Mouse (Mus musculus) inflammation-experienced regulatory T-cells, adult 6 months (primary cell): ENCODE results near the gene Spint2. TPM values are rescaled to one million over a fixed set of nuclear protein-coding genes. Genes with fewer than 3 reads are reported as not detected.
A peak's percentile ranks its signal among the peaks of the same experiment; 100 is the strongest.

Experiments
- ATAC-seq: one replicate; pipeline ENCODE4 v1.8.0; 2017
- polyA plus RNA-seq, 3 experiments: library from polyadenylated mRNA; unstranded; fragments of 100-300 nt; shearing (Covaris generic); gene quantifications; one replicate each; pipeline ENCODE4 v1.2.1; 2017

The Spint2 gene
- polyA plus RNA-seq, 3 experiments from 2014 or later, result 58.9 to 90.9 (median 63.6) TPM

GRCm38 (mm10) chr7:29279261-29279660, 2.5 kb downstream of the Spint2 start:
- ATAC-seq, result no peak

- no peak for ATAC-seq
Observed at GRCm38 (mm10) chr7:29277510-29277909, 4.2 kb downstream of the Spint2 start.

- ATAC-seq, result no peak
Observed at GRCm38 (mm10) chr7:29276715-29277114, 5.0 kb downstream of the Spint2 start.

- no peak for ATAC-seq
Observed at GRCm38 (mm10) chr7:29271687-29272465, 9.8 kb downstream of the Spint2 start.

- ATAC-seq, result no peak
Observed at GRCm38 (mm10) chr7:29270445-29270844, 11.3 kb downstream of the Spint2 start.

- no peak for ATAC-seq
Observed at GRCm38 (mm10) chr7:29266931-29267330, 14.8 kb downstream of the Spint2 start.

- no peak for ATAC-seq
Observed at GRCm38 (mm10) chr7:29265636-29266035, 16.1 kb downstream of the Spint2 start.

GRCm38 (mm10) chr7:29263831-29264230, 17.9 kb downstream of the Spint2 start:
- ATAC-seq, result no peak

- no peak for ATAC-seq
Observed at GRCm38 (mm10) chr7:29262151-29262550, 19.6 kb downstream of the Spint2 start.

- ATAC-seq, result no peak
Observed at GRCm38 (mm10) chr7:29259781-29260730, 21.7 kb downstream of the Spint2 start.

GRCm38 (mm10) chr7:29257368-29257767, 24.3 kb downstream of the Spint2 start:
- ATAC-seq, result no peak

- no peak for ATAC-seq
Observed at GRCm38 (mm10) chr7:29255875-29256274, 25.8 kb downstream of the Spint2 start.

- ATAC-seq, result no peak
Observed at GRCm38 (mm10) chr7:29253842-29254241, 27.9 kb downstream of the Spint2 start.

GRCm38 (mm10) chr7:29251166-29251565, 30.5 kb downstream of the Spint2 start:
- no peak for ATAC-seq

GRCm38 (mm10) chr7:29248261-29248841, 33.4 kb downstream of the Spint2 start, which contains the start of gene 2200002D01Rik:
TSS of gene 2200002D01Rik (minus strand) at chr7:29248466.
- no peak for ATAC-seq

GRCm38 (mm10) chr7:29247706-29248105, 34.0 kb downstream of the Spint2 start:
- no peak for ATAC-seq

GRCm38 (mm10) chr7:29247314-29247700, 34.4 kb downstream of the Spint2 start:
- ATAC-seq, result peak; percentile 50

- no peak for ATAC-seq
Observed at GRCm38 (mm10) chr7:29246619-29247313, 34.9 kb downstream of the Spint2 start.

GRCm38 (mm10) chr7:29246015-29246414, 35.7 kb downstream of the Spint2 start:
- no peak for ATAC-seq

- ATAC-seq, result peak; percentile 58
Observed at GRCm38 (mm10) chr7:29244732-29245416, 36.8 kb downstream of the Spint2 start.
